10 mouse cellular contexts compared by ENCODE assay signal in the genomic region with DNA sequence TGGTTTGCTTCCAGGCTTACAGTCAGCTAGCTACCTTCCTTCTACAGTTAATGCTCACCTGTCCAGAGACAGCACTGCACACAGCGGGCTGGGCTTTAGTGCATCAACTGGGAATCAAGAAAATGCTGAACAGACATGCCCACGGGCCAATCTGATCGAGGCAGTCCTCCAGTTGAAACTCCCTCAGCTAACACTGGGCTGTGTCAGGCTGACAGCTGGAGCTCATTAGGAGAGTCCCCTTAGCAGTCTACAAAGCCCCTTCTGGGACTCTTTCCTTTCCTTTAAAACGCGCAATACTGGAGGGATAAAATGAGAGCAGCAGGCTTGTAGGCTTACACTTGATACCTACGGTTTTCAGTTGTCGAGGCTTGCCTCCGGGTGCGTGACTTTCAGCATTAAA. TPM values are rescaled to one million over a fixed set of nuclear protein-coding genes. Genes with fewer than 3 reads are reported as not detected.
A peak's percentile ranks its signal among the peaks of the same experiment; 100 is the strongest.
DNase-seq lines count a peak whose midpoint lies in the region; ATAC-seq and TF ChIP-seq lines count a peak whose summit lies in the region.
"Had no signal": no experiment of that assay in that cellular context is flagged by ENCODE, and none has a peak within 500 bp of the region (broad histone marks: within the 10 kb centered on the region; RNA-seq: fewer than 3 reads in every experiment).

No protein-coding gene starts in this region.

- H3K9ac ChIP-seq in forebrain, postnatal 0 days, result no peak overlapping the region
- H3K9ac ChIP-seq in forebrain, embryonic 11.5 days (ENCODE audit: low read length), result no peak overlapping the region
- no peak overlapping the region for H3K9ac ChIP-seq in heart, postnatal 0 days (replicated peaks; ENCODE audit: low read depth, low read length)
- H3K9ac ChIP-seq in midbrain, postnatal 0 days (replicated peaks; ENCODE audit: low read length, poor library complexity, severe bottlenecking), result no peak overlapping the region

- TF ChIP-seq EP300 in heart, postnatal 0 days (IDR thresholded peaks at IDR 0.05; ENCODE audit: low read depth), result no peak

- no peaks in the 10 kb centered on the region for H3K4me1 ChIP-seq in forebrain, postnatal 0 days (ENCODE audit: insufficient read depth)
- H3K4me1 ChIP-seq in forebrain, embryonic 11.5 days (replicated peaks; ENCODE audit: control insufficient read depth, insufficient read depth, low read length), result no peaks in the 10 kb centered on the region
- H3K4me1 ChIP-seq in heart, postnatal 0 days (ENCODE audit: control insufficient read depth, insufficient read depth), result no peaks in the 10 kb centered on the region
- H3K4me1 ChIP-seq in midbrain, postnatal 0 days (ENCODE audit: insufficient read depth, low read length), result no peaks in the 10 kb centered on the region

- no peak overlapping the region for H3K4me3 ChIP-seq in forebrain, postnatal 0 days (ENCODE audit: low read depth, low read length)
- H3K4me3 ChIP-seq in forebrain, embryonic 11.5 days (ENCODE audit: low read depth, low read length), result no peak overlapping the region
- H3K4me3 ChIP-seq in heart, postnatal 0 days (ENCODE audit: low read depth, low read length), result no peak overlapping the region
- H3K4me3 ChIP-seq in midbrain, postnatal 0 days (ENCODE audit: low read depth, low read length), result no peak overlapping the region

- peak; percentile 38; the same call in 1 of the 2 replicates for ATAC-seq in forebrain, postnatal 0 days
- ATAC-seq in forebrain, embryonic 11.5 days (replicated peaks; ENCODE audit: low FRiP score), result no peak
- no peak for ATAC-seq in heart, postnatal 0 days (ENCODE audit: insufficient read depth, low read depth)
- peak; percentile 34; the same call in 1 of the 2 replicates for ATAC-seq in midbrain, postnatal 0 days (ENCODE audit: low FRiP score)
- no peak for ATAC-seq in activated CD4-positive, CD25-positive, alpha-beta regulatory T cell, adult 4 months

- H3K27me3 ChIP-seq in forebrain, postnatal 0 days (ENCODE audit: insufficient read depth, low read length), result no peaks in the 10 kb centered on the region
- H3K27me3 ChIP-seq in forebrain, embryonic 11.5 days (ENCODE audit: control insufficient read depth, insufficient read depth, low read length), result no peaks in the 10 kb centered on the region
- H3K27me3 ChIP-seq in heart, postnatal 0 days (ENCODE audit: control insufficient read depth, insufficient read depth, low read length), result no peaks in the 10 kb centered on the region
- no peaks in the 10 kb centered on the region for H3K27me3 ChIP-seq in midbrain, postnatal 0 days (ENCODE audit: insufficient read depth, low read length)

- no peak for DNase-seq in forebrain, postnatal 0 days
- no peak for DNase-seq in forebrain, embryonic 11.5 days (ENCODE audit: low spot score)
- peak; percentile 12 for DNase-seq in kidney, postnatal 14 days
- no peak for DNase-seq in kidney, postnatal 36 days
- DNase-seq in heart, postnatal 0 days (ENCODE audit: low spot score), result no peak
- no peak for DNase-seq in midbrain, postnatal 0 days (ENCODE audit: low spot score)
- DNase-seq in adrenal gland, adult 8-10 months, result no peak
- DNase-seq: B cell, adult 2 months; lung, postnatal 14 days had no signal

- no peak for TF ChIP-seq CTCF in forebrain, postnatal 0 days (IDR thresholded peaks at IDR 0.05; ENCODE audit: low read depth)
- TF ChIP-seq CTCF in heart, postnatal 0 days (IDR thresholded peaks at IDR 0.05; ENCODE audit: low read depth), result no peak
- no peak for TF ChIP-seq CTCF in midbrain, postnatal 0 days (IDR thresholded peaks at IDR 0.05)

- H3K27ac ChIP-seq in forebrain, postnatal 0 days (ENCODE audit: low read depth, low read length), result no peak overlapping the region
- no peak overlapping the region for H3K27ac ChIP-seq in forebrain, embryonic 11.5 days (ENCODE audit: low read depth, low read length)
- no peak overlapping the region for H3K27ac ChIP-seq in heart, postnatal 0 days (ENCODE audit: low read depth)
- no peak overlapping the region for H3K27ac ChIP-seq in midbrain, postnatal 0 days (ENCODE audit: low read depth, low read length)

- no peaks in the 10 kb centered on the region for H3K9me3 ChIP-seq in forebrain, postnatal 0 days (ENCODE audit: low read length)
- no peaks in the 10 kb centered on the region for H3K9me3 ChIP-seq in forebrain, embryonic 11.5 days (ENCODE audit: control insufficient read depth, low read length)
- H3K9me3 ChIP-seq in heart, postnatal 0 days (replicated peaks; ENCODE audit: control insufficient read depth, low read length), result no peaks in the 10 kb centered on the region
- no peaks in the 10 kb centered on the region for H3K9me3 ChIP-seq in midbrain, postnatal 0 days (ENCODE audit: low read length)

- H3K4me2 ChIP-seq in forebrain, postnatal 0 days (ENCODE audit: low read depth), result no peak overlapping the region
- no peak overlapping the region for H3K4me2 ChIP-seq in forebrain, embryonic 11.5 days (ENCODE audit: low read depth, low read length, severe bottlenecking)
- H3K4me2 ChIP-seq in heart, postnatal 0 days (ENCODE audit: low read depth, low read length), result 0 out of 2 replicates have a peak overlapping the region, but pooled peaks have one; percentile 12
- no peak overlapping the region for H3K4me2 ChIP-seq in midbrain, postnatal 0 days (ENCODE audit: low read depth, low read length, poor library complexity, severe bottlenecking)

- WGBS in forebrain, postnatal 0 days, result 43% methylated on average over 9 of the region's 9 CpGs
- WGBS in forebrain, embryonic 11.5 days, result 58% methylated on average over 9 of the region's 9 CpGs
- WGBS in heart, postnatal 0 days, result 44% methylated on average over 9 of the region's 9 CpGs
- WGBS in midbrain, postnatal 0 days, result 46% methylated on average over 9 of the region's 9 CpGs

- no peaks in the 10 kb centered on the region for H3K36me3 ChIP-seq in forebrain, postnatal 0 days (ENCODE audit: insufficient read depth)
- no peaks in the 10 kb centered on the region for H3K36me3 ChIP-seq in forebrain, embryonic 11.5 days (ENCODE audit: control insufficient read depth, insufficient read depth, low read length)
- H3K36me3 ChIP-seq in heart, postnatal 0 days (replicated peaks; ENCODE audit: control insufficient read depth, insufficient read depth, low read length), result no peaks in the 10 kb centered on the region
- no peaks in the 10 kb centered on the region for H3K36me3 ChIP-seq in midbrain, postnatal 0 days (ENCODE audit: insufficient read depth, low read length)

RNA-seq across cellular contexts. Expression of gene Hivep1, which starts 53.9 kb away (rescaled TPM):
- total RNA-seq in forebrain, postnatal 0 days (2014; rRNA removed), result 19.9 and 26.7 TPM in 2 replicates
- 10.8 and 16.6 TPM in 2 replicates for polyA plus RNA-seq in forebrain, postnatal 0 days (2015; fragmentation: Nextera tagmentation; extraction: Ambion mirVana)
- 13.2 and 16.5 TPM in 2 replicates for polyA plus RNA-seq in forebrain, embryonic 11.5 days (2014; fragmentation: Nextera tagmentation; extraction: Ambion mirVana)
- 14.0 and 33.5 TPM in 2 replicates for total RNA-seq in heart, postnatal 0 days (2014; rRNA removed; ENCODE audit: low replicate concordance)
- 3.7 and 4.1 TPM in 2 replicates for polyA plus RNA-seq in heart, postnatal 0 days (2015; fragmentation: Nextera tagmentation; extraction: Ambion mirVana)
- total RNA-seq in midbrain, postnatal 0 days (2014; rRNA removed), result 37.2 and 38.0 TPM in 2 replicates
- 13.8 and 19.5 TPM in 2 replicates for polyA plus RNA-seq in midbrain, postnatal 0 days (2015; fragmentation: Nextera tagmentation; extraction: Ambion mirVana)
- polyA plus RNA-seq in activated CD4-positive, CD25-positive, alpha-beta regulatory T cell, adult 4 months (2017; shearing (Covaris generic)), result 10 to 100 TPM in 1 of 2 experiments, 1 to 10 TPM in 1; 9.0 to 16.6 TPM
- total RNA-seq in adrenal gland, adult 8-10 months (2022), result 10 to 100 TPM; 24.7 to 30.9 (median 26.7) TPM

Comparison
In these comparisons a context has a peak if more than half of its experiments do, and no peak if none do; other contexts are left out.
1. ATAC-seq: peak in forebrain, postnatal 0 days (single experiment) and midbrain, postnatal 0 days (single experiment); none in forebrain, embryonic 11.5 days (single experiment), heart, postnatal 0 days (single experiment) and activated CD4-positive, CD25-positive, alpha-beta regulatory T cell, adult 4 months (single experiment).